Mouse (Mus musculus) limb, embryonic 11.5 days (tissue): ENCODE measurements around the gene Pxdc1. TPM values are rescaled to one million over a fixed set of nuclear protein-coding genes. Genes with fewer than 3 reads are reported as not detected.

Experiments
- ATAC-seq: fragments of 200-750 bp; cut with Nextera tagmentation; 2 replicates; pipeline ENCODE4 v1.8.0; 2017; ENCODE audit warnings: low read depth; ENCODE audit not compliant: insufficient number of reproducible peaks, low FRiP score, low TSS enrichment
- DNase-seq: peaks from one replicate; pipeline ENCODE4 v3.0.0-alpha.2; 2015; ENCODE audit warnings: low spot score
- H3K27ac ChIP-seq: fragments of 300-500 bp; sonication (generic); replicated peaks from 2 replicates; pipeline ENCODE4 v1.5.1; 2014; ENCODE audit warnings: low read depth, mild to moderate bottlenecking, low read length
- H3K27me3 ChIP-seq: fragments of 300-500 bp; sonication (generic); 2 replicates; pipeline ENCODE4 v1.6.1; 2014; ENCODE audit warnings: mild to moderate bottlenecking, low read length, mixed read lengths; ENCODE audit not compliant: control insufficient read depth, insufficient read depth
- H3K36me3 ChIP-seq: fragments of 300-500 bp; sonication (generic); 2 replicates; pipeline ENCODE4 v1.6.1; 2014; ENCODE audit warnings: mild to moderate bottlenecking, low read length, moderate library complexity, mixed read lengths; ENCODE audit not compliant: control insufficient read depth, insufficient read depth
- H3K4me1 ChIP-seq: fragments of 300-500 bp; sonication (generic); 2 replicates; pipeline ENCODE4 v1.6.1; 2014; ENCODE audit warnings: low read length, mixed read lengths; ENCODE audit not compliant: control insufficient read depth, insufficient read depth
- H3K4me2 ChIP-seq: fragments of 300-500 bp; sonication (generic); 2 replicates; pipeline ENCODE4 v1.6.1; 2014; ENCODE audit warnings: low read depth, mild to moderate bottlenecking, moderate library complexity; ENCODE audit not compliant: severe bottlenecking
- H3K4me3 ChIP-seq: fragments of 300-500 bp; sonication (generic); 2 replicates; pipeline ENCODE4 v1.5.1; 2014; ENCODE audit warnings: low read depth, low read length
- H3K9ac ChIP-seq: fragments of 300-500 bp; sonication (generic); 2 replicates; pipeline ENCODE4 v1.6.1; 2014; ENCODE audit warnings: mild to moderate bottlenecking, low read length
- H3K9me3 ChIP-seq: fragments of 300-500 bp; sonication (generic); 2 replicates; pipeline ENCODE4 v1.6.1; 2016; ENCODE audit warnings: low read length; ENCODE audit not compliant: control insufficient read depth
- WGBS: fragments of 180-500 bp; shearing (Covaris S2); extraction: QIAGEN DNeasy Blood & Tissue Kit; methylation state at CpG from one replicate; pipeline ENCODE4 v1.1.7; 2014; 5-methylcytosine and 5-hydroxymethylcytosine counted together
- polyA plus RNA-seq: library from polyadenylated mRNA; unstranded; fragments of >200 nt; fragmentation: Nextera tagmentation; extraction: Ambion mirVana; gene quantifications from 2 replicates; pipeline ENCODE4 v1.2.1, GENCODE M21; 2014

The Pxdc1 gene
- polyA plus RNA-seq, 1 experiment from 2014 or later = 2.4 TPM

DNA sequence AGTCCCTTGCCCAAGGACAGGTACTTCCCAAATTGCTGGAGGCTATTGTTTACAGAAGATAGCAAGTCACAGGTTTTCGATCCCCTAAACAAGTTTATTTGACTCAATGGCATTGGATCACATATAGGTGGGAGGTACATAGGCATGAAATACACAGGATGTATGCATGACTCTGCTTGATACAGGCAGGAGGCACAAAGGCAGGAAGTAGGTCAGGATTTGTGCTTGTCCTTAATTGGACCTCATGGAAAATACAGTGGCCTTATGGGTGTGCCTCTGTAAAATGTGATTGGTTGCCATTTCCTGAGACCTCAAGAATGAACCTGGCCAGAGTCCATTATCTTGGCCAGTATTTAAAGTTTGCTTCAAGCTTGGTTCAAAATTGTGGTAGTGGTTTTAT is 48.9 kb downstream of the Pxdc1 start:
- no peak for ATAC-seq
- 89% methylated on average over 1 of the region's 1 CpGs for WGBS

DNA sequence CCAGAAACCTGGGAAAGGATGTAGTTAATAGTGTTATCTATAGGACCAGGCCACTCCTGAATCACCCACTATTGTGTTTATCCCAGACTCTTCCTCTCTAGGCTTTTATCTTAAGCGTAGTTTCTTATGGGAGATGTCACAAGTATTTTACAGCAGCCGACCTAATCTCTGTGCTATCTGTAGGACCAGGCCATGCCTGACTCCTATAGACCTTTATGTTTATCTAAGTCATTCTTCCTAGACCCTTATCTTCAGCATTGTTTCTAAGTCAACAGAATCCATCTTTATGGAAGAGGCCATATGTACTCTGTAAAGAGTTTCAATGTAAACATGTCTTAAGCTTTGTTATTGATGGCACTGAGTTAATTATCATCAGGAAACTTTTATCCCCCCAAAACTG is 50.5 kb downstream of the Pxdc1 start:
- Histone ChIP-seq H3K27ac (no peak overlapping the region), H3K27me3 (no peaks in the 10 kb centered on the region), H3K4me2 (no peak overlapping the region), H3K9me3 (no peaks in the 10 kb centered on the region), H3K4me3 (no peak overlapping the region), H3K4me1 (no peaks in the 10 kb centered on the region), H3K36me3 (no peaks in the 10 kb centered on the region), H3K9ac (no peak overlapping the region)
- ATAC-seq (no peak), DNase-seq (no peak)
- WGBS = 35% methylated on average over 2 of the region's 2 CpGs

More for the DNA sequence above, 48.9 kb downstream of the Pxdc1 start:
- Histone ChIP-seq H3K4me2 (no peak overlapping the region), H3K4me3 (no peak overlapping the region), H3K27me3 (no peaks in the 10 kb centered on the region), H3K9ac (no peak overlapping the region), H3K9me3 (no peaks in the 10 kb centered on the region), H3K4me1 (no peaks in the 10 kb centered on the region), H3K36me3 (no peaks in the 10 kb centered on the region), H3K27ac (no peak overlapping the region)
- DNase-seq = no peak

DNA sequence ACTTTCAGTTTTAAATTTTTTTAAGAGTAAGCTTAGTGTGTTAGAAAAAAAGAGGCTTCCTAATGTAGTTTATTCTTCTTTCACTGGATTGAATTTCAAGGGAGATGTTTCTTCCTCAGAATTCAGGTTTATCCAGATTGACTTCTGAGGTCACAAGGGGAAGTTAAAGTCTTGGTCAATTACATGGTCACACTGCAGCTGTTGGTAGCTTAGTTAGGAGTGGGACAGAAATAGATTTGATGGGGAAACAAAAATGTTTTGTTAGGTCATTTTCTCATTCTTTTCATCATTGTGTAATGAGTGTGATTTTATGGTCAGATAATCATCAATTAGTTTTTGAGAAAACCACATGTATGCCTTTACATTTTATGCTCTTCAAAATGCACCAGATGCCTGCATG is 56.5 kb downstream of the Pxdc1 start:
- Histone ChIP-seq H3K9me3 (no peaks in the 10 kb centered on the region), H3K9ac (no peak overlapping the region), H3K4me1 (no peaks in the 10 kb centered on the region), H3K4me2 (no peak overlapping the region), H3K36me3 (no peaks in the 10 kb centered on the region), H3K27ac (no peak overlapping the region), H3K4me3 (no peak overlapping the region), H3K27me3 (no peaks in the 10 kb centered on the region)
- no peak for DNase-seq
- no peak for ATAC-seq

Other genes starting within 250 kb of the Pxdc1 start
- gene Fam50b, start 81.4 kb upstream of the Pxdc1 start, polyA plus RNA-seq = not detected in 2 replicates
- 97.8 and 114 TPM in 2 replicates for gene Prpf4b, start 221.8 kb upstream of the Pxdc1 start, polyA plus RNA-seq